Mouse (Mus musculus) cerebral cortex, adult 2 months (tissue): Measurements from ENCODE around the gene Ferd3l.

ENCODE experiments used
- WGBS: fragments of 180-500 bp; shearing (Covaris S2); methylation state at CpG from one replicate; pipeline ENCODE4 v1.1.7; 2018; 5-methylcytosine and 5-hydroxymethylcytosine counted together

Gene Ferd3l

GRCm38 (mm10) chr12:33928331-33929192 lies at the start of gene Ferd3l:
TSS of gene Ferd3l (plus strand) at chr12:33928425.
- 2% methylated on average over 39 of the region's 39 CpGs for WGBS

DNA sequence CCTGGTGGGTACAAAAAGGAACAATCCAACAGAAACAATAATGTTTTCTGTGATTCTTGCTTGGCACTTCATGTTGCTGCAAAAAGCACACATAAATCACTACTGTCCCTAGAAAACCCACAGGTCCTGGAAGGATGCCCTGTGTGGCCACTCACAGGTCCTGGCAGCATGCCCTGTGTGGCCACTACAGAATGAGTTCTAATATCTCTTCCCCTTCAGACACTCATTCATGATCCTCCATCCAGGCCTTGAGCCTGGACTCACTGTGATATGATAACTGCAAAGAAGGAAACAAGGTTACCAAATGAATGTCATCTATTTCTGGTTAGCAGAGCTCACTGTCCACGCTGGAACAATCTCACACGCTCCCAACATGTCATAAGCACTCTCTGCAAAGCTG lies 34.3 kb upstream of the Ferd3l start:
- 67% methylated on average over 2 of the region's 2 CpGs for WGBS

DNA sequence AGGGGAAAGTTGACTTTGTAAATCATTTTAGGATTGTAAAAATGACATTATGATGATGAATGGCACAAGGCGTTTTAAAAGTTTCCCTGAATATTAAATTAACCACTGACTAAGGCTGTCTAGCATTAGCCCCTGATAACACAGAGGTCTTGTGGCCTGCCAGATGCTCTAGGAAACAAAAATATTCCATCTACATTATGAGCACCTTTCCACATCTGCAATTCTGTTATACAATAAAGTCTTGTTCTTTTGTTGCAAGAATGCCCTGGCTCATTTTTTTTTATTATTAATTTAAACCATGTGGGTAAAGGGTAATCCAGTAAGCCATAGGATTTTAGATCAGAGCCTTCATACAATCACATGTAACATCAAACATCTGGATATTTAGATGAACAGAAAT lies 33.6 kb upstream of the Ferd3l start:
- WGBS: 93% methylated on average over 1 of the region's 1 CpGs

DNA sequence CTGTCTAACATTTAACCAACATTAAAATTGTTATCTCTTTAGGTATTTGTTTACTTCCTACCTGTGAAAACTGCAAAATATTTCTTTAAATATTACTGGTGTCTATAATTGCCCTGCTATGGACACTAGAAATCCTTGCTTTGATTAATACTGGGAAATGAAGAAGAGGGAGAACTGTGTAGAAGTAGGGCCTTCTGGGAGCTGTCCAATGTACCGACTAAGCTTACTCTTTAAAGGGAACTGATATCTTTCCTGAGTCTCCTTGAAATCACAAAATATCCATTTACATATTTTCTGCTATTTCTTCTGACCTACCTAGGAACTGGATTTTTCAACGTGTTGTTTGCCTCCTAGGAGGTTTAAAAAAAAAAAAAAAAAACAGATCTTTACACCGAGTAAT lies 1.5 kb upstream of the Ferd3l start:
- WGBS: 24% methylated on average over 3 of the region's 3 CpGs

GRCm38 (mm10) chr12:33927334-33928098 lies 709 bp upstream of the Ferd3l start:
- WGBS: 4% methylated on average over 15 of the region's 15 CpGs

DNA sequence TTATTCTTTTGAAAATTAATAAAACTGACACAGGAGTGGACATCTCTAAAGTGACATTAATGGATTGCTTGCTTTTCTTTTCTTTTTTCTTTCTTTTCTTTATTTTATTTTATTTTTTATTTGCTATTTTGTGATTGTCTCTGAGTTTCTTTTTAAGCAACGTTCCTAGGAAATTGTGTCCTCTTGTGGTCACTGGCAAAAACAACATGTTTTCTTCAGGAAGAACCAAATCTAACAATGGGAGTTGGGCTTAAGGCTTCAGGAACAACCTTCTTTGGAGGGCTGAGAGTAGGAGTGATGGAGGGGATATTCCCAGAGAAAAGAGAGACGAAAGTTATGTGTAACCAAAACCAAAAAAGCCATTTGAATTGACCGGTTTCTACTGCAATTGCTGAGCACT lies 24.6 kb downstream of the Ferd3l start:
- 8% methylated on average over 3 of the region's 3 CpGs for WGBS

DNA sequence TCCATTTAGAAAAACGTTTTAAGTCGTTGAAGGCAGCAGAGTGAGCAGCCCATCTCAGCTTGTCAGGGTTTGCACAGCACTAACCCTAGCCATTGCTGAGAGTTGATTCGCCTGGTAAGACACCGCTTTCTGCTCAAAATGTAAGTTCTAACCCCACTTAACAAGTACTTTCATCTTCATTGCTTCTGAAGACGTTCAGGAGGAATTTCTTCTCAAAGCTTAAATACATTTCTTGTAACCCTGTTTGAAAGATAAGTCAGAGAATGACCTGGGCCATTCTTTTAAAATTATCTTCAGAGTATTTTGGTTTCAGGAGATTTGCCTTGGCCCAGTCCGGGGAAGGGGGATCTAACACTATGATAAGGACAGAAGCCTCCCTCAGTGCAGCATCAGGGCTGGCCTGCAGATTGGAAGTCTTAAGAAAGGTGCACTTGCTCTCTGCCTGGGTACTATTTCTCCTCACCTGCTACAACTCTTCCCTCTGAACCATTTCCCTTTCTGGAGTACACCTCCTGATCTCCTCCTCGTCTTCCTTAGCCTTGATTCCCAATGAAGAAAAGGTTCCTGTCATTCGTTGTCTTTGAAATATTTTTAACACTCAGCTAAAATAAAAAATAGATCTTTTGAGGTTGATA lies 26.8 kb downstream of the Ferd3l start:
- 22% methylated on average over 8 of the region's 8 CpGs for WGBS

- WGBS: 5% methylated on average over 28 of the region's 28 CpGs
These were observed 27.5 kb downstream of the Ferd3l start for GRCm38 (mm10) chr12:33955606-33956295.

DNA sequence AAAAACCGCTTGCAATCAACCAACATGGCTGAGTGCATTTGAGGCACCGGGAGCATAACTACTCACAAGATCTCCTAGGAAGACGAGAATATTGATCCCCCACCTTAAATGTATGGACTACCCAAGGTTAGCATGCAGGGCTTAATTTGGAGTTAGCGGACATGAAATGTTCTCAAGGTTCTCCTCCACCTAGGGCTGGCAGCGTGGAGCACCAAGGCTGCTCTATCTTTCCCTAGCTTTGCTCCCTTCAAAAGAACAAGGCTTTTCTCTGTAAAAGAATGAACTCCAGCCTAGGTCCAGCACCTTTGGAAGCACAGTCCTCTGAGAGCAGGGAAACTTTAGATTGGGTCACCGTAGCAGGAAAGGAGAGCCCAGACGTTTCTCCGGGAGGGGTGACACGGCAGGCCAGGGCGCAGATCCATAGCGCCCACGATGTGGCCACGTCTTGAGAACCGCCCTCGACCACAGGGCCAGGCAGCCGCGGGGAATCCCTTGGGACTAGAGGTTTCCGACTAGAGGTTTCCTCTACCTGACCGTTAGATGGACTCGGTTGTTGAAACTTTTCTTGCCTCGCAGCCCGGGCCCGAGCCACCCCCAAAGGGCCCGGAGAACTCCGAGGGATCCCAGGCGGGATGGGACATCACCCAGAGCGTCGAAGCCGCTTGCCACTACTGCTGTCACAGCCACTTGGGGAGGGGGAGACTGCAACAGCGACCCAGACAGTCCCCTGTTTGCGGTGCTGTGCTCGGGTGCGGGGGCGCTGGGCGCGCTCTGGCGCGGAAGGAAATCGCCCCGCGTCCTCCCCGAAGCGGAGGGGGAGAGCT lies 28.6 kb downstream of the Ferd3l start:
- WGBS: 3% methylated on average over 43 of the region's 43 CpGs

- WGBS: 2% methylated on average over 84 of the region's 105 CpGs
These were observed 29.4 kb downstream of the Ferd3l start, which contains the start of gene Twist1 for GRCm38 (mm10) chr12:33957400-33958240. TSS of gene Twist1 (plus strand) at chr12:33957671.

GRCm38 (mm10) chr12:33958241-33959194 lies 30.3 kb downstream of the Ferd3l start:
- 2% methylated on average over 49 of the region's 56 CpGs for WGBS

- WGBS: 9% methylated on average over 6 of the region's 6 CpGs
These were observed 31.0 kb downstream of the Ferd3l start for GRCm38 (mm10) chr12:33959206-33959605.

DNA sequence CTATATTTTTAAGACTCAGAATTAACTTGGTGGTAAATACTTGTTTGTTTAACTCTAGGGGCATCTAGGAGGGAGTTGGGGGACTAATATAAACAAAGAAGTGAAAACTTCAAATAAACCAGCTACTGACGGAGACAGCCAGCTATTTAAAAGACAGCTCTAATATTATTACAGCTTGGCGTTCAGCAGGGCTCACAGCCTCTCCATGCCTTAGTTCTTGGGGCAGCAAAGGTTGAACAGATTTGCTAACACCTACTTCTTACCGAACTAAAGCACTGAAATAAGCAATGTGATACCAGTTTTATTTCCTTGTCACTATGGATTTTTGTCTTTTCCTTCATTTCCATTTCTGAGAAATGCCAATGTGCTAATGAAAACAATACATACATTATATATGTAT lies 31.6 kb downstream of the Ferd3l start:
- WGBS: 11% methylated on average over 3 of the region's 3 CpGs

GRCm38 (mm10) chr12:33961013-33961412 lies 32.8 kb downstream of the Ferd3l start:
- WGBS: 20% methylated on average over 5 of the region's 5 CpGs

- 9% methylated on average over 17 of the region's 17 CpGs for WGBS
These were observed 34.0 kb downstream of the Ferd3l start for GRCm38 (mm10) chr12:33962118-33962772.

GRCm38 (mm10) chr12:33962773-33963130 lies 34.5 kb downstream of the Ferd3l start:
- WGBS: 16% methylated on average over 9 of the region's 9 CpGs

DNA sequence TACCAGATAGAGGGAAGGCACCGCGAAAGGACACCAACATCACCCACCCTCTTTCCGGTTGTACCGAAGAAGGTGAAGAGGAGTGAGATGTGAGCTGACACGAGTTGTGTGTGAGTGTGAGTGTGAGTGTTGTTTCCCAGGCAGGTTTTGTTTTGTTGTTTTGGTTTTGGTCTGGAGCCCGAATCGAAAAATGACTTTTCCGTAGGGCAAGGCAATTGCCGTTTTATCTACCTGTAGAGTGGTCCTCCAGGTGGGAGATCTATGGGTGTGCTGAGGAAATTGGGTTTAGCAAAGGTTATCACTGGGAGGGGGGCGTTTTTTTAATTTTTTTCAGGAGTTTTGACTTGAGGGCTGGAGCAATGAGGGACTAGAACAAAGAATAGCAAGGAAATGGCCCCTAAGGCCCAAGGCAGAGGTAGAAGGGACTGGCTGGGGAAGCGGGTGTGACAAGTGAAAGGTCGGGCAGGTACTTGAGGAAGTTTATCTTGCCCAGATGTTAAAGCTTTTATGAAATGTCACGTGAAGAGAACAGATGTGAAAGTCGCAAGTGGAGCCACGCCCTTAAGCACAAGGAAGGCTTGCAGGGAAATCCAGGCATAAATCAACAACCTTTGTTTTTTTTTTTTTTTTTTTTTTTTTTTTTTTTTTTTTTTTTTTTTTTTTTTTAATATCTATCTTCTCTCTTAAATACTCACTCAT lies 35.6 kb downstream of the Ferd3l start:
- 13% methylated on average over 15 of the region's 15 CpGs for WGBS

DNA sequence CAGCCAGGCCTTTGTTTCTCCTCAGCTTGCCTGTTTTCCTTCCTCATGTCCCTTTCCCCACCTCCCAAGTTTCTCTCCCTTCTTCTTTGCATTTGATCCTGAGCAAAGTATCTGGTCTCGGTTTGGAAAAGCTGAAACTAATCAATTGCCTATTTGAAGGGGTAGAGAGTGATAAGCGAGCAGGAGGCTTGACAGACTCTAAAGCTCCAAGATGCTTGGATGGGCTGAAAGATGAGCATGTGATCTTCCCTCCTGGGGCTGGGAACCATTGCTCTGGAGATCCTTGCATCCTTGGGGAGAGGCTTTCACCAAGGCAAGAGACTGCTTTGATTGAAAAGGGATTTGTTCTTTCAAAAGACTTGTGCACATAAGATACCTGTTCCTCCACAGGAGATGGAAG lies 36.2 kb downstream of the Ferd3l start:
- 42% methylated on average over 2 of the region's 2 CpGs for WGBS
